Mouse (Mus musculus) liver (tissue): ENCODE data around the gene Gm4952.

Experiments
- DNase-seq: peaks from one replicate; pipeline ENCODE4 v3.0.0-alpha.2; 2020; ENCODE audit warnings: mixed read lengths

Gene Gm4952

DNA sequence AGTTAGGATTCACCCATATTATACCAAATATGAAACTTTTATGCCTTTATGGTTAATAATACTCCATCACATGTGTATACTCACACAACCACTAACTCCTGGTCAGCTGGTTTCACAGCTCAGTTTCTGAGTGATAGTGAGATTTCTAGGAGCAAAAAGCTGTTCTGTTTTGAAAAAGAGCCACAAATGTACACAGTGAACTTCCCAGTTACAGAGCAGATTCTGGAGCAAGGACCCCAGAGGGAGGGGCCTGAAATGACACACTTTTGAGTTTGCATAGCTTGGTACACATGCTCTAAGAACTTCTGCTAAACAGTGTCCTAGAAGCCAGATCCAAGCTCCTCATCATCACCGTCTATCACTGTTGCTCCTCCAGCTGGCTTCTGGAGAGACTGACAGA lies at the start of gene Gm4952:
Gm4952 (plus strand) TSS at position 301 of the 400 bp plus-strand sequence.
- DNase-seq: no peak

DNA sequence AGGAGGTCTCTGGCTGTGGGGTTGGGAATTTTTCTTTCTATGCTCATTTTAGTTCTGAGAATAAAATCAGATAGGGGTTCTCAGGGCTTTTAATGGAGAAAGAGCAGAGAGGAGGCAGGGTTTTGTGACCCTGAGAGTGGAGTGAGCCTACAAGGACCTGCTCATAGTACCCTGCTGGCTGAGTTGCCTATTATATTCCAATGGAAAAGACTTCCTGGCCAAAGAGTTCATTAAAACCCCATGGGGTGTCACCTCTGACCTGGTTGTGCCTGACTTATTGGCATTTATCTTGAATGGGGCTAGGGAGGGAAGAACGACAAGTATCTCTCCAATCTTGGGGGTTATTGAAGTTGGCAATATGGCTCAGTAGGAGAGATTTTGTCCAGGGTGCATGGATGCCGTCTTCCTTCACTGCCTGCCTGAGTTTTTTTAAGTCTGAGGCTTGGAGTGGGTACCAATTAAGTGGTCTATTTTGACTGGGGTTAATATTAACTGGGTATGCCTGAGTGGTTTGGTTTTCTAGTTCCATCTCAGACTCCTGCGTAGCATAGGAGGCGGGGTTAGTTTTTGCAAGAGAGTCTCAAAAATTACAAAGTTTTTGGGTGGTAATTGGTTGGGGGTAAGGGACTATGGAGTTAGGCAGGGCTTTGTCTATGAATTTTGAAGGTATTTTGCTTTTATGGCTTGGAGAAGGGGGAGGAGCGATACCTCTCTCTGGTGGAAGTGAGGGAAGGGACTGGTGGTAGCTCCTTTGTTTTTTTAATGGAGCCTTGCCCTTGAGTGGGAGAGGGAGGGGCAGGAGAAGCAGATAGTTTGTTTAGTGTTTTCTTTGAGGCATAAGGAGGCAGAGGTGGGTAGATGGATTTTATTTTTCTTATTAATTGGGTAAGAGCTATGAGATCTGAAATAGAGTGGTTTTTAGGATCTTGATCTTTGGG lies 49.5 kb upstream of the Gm4952 start:
- no peak for DNase-seq

DNA sequence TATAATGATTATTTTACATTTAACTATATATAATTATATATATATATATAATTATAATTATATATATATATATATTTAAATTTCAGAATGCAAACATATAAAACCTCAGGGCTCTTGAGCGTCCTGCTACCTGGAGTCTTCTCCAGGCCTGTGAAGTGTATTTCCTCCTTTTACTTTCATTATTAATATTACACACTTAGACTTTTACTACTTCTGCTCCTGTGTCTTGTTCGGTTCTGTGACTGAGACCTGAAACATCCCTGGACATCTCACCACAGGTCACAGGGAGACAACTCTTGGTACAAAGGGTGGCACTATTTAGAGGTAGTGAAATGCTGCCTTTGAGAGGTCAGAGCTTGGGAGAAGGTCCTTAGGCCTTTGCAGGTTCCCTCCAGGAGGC lies 43.5 kb upstream of the Gm4952 start:
- DNase-seq: no peak

DNA sequence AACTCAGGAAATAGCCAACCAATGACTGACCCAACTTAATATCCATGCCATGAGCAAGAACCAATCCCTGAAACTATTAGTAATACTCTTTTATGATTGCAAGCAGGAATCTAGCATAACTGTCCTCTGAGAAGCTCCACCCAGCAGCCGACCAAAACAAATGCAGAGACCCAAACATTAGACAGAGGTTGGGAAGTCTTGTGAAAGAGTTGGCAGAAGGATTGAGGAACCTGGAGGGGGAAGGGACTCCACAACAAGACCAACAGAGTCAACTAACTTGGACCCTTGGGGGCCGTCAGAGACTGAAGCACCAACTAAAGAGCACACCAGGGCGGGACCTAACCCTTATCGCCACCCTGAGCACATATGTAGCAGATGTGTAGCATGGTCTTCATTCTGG lies 41.6 kb upstream of the Gm4952 start:
- no peak for DNase-seq

DNA sequence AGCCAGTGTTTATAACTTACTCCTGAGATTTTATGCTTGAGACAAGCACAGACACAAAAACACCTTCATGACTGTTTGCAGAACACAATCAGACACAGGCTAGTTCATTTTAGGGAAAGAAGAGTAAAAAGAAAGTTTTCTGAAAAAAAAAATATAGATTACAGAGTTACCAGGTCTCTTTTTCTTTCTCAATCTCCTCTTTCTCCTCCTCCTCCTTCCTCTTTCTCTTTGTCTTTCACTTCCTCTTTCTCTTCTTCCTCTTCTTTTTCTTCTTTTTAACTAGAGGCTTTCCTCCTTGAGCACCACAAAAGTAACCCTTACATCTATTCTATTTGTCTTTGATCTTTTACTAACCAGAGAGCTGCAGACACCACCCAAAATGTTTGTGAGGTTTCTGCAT lies 35.6 kb upstream of the Gm4952 start:
- DNase-seq: no peak

DNA sequence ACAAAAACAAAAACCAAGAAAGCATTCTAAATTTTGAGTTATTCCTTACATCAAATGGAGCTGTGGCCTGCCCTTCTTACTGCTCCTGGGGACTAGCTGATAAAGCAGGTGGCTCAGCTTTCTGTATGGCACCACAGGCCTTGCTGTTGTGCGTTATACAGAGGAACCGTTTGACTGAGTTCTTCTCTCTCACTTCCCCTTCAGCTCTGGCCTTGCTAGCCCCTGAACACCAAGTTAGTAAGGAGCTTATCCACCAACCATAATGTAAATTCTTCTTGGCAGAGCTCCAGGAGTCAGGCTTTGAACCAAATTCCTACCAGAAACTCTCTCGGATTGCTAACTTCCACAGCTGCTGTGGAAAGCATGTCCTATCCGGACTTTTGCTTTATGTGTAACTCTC lies 32.8 kb upstream of the Gm4952 start:
- no peak for DNase-seq

DNA sequence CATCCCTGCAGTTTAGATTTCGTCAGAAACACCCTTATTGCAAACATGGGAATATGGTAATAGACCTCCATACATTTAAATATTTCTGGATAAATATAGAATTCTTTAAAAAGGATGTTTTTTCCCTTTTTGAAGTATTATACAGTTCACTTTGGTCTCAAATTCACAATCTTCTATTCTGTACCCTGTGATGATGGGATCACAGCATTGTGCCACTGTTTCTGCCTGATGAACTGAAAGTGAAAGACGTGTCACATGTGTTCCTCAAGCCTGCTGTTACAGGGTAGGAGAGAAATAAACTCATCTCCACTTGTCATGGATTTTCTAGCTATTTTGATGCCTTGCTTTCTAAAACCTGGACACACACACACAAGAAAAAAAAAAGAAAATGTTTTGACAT lies 28.9 kb upstream of the Gm4952 start:
- DNase-seq: no peak

DNA sequence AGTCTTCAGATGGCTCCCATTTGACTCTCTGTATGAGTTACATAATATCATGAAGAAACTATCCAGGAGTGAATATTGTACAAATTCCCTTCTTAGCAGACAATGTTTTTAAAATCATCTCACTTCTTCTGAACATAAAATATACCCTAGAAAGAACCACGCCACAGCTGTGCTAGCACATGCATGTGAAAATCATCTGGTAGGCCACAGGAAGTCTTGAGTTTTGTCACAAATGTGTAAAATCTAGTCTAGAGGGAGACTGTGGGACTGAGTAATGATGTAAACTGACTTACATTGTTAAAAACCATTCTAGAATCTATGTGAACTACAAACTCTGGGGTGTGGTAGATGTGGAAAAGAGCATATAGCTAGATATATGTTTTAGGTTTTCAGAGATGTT lies 28.1 kb upstream of the Gm4952 start:
- no peak for DNase-seq

DNA sequence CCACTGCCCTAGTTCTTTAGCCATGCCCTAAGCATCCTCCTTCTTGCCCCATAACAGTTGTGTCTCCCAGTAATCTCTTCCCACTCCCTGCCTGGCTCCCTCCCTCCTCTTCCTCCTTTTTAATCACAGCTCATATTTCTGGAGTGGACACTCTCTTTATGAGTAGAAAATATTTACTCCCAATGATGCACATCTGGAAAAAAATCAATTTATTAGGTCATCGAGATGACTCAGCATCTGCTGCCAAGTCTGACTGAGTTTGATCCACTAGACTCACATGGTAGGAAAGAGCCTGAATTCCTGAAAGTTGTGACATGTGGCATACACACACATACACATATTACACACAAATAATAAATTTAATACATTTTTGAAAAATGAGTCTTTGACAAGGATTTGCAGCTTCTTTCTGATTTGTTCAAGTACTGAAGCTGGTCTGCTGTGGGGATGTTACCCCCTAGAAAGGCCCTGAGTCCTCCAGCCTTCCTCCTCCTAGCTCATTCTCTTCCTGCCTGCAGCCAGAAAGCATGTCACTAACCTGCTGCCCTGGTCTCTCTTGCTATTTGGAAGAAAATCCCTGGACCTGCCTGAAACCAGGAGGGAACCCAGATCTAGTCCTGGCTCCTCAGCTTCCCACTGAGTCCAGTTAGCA lies 27.0 kb upstream of the Gm4952 start:
- DNase-seq: no peak

DNA sequence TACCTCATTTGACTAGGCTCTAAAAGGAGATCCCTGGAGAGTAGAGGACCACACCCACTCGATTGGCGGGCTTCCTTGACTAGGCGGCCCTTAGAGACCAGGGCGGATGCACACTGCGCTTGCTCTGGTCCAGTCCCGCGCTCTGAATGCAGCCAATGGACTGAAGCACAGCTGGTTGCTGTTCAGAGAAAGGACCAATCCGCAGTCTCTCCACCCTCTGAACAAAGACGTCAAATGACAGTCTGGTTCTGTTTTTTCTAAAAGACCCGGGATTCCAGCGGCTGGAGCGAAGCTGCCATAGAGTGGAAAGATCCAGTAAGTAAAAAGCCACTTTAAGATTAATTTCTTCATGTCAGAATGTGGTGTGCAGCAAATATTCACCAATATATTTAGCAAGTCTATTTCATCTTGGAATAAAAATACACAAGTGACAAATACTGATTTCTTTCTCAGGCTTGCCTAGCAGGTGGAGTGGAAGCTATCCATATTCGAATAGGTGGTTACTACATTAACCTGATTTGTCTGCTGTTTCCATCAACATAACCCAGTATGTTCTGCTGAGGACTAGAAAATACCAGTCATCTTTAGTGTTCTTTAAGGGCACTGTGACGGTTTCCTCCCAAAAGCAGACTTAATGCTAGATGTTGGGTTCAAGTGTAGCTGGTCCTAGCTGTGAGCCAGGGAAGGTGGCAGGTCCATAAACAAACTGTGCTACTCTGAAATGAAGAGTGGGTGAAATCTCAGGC lies 26.3 kb upstream of the Gm4952 start:
- DNase-seq: peak; percentile 94

DNA sequence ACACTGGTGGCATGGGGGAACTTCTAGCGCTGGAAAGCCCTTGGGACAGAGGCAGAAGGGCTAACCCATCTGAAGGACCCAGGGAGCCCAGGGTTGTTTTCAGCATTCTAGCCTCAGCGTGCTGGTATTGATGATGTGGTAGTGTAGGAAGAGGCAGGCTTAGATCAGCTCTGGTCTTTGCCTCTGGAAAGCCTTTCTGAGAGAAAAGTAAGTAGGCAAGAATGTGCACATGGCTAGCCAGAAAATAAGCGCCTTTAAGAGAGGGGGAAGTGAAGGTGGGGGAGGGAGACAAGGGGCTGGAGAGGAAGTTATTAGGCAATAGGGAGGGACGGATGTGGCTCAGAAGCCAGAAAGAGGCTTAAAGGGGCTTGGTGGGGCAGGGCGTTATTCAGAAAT lies 25.8 kb upstream of the Gm4952 start:
- DNase-seq: peak; percentile 36

DNA sequence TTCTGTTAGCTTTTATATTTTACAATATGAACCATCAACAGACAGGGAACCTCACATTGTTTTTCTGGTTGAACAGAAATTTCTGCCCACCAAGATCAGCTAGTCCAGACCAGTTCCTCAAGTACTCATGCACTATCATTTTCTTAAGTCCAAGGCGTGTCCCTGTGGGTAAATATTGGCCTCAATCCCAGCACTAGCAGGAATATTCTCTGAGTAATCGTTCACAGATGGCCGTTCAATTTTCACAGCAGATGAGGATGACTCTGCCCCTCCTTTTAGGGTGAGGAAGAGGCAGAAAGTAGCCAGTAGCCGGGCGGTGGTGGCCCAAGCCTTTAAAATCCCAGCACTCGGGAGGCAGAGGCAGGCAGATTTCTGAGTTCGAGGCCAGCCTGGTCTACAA lies 24.7 kb upstream of the Gm4952 start:
- DNase-seq: no peak

DNA sequence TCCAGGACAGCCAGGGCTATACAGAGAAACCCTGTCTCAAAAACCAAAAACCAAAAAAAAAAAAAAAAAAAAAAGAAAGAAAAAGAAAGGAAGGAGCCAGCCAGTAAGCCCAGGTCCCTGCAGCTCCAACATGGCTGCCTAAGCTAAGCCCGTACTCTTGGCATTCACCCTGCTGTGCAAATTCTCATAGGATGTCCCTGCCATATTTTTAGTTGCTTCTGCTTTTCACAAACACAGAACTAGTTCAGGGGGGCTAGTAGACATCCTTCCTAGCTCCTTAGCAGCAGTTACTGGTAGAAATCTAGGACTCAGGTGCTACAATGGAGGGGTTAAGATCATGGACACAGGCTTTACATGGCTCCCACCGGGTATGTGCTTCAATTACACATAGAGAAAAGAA lies 24.3 kb upstream of the Gm4952 start:
- DNase-seq: no peak

DNA sequence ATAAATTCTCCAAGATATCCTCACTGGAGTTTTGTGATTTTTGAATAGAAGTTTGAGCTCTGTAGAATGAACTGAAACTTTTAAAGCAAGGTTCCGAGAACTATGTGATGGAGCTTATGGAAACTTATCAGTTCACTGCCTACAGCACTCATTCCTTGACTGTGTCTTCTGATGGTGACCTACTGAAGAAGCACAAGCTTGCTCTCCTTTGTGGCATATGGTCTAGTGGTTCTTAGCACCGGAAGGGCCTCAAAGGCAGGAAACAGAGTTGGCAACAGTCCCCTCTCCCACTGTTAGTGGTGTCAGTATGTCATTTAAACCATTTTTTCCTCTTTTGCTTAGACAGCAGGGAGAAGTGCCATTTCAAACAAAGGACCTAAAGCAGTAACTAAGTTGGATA lies 23.1 kb upstream of the Gm4952 start:
- DNase-seq: no peak

DNA sequence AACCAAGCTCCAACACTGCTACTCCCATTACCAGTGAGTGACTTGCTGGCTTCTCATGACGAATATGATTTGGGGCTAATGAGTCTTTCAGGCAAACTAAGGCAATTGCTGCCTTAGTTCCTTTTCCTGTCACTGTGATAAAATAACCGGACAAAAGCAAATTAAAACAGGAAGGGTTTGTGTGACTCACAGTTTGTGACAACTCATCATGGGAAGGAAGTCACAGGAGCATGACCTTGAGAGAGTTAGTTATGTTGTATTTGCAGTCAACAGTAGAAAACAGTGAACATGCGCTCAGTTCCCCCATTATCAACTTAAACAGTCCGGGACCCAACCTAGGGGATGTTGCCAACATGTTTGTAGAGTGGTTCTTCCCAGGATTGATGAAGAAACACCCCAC lies 14.5 kb upstream of the Gm4952 start:
- DNase-seq: no peak

DNA sequence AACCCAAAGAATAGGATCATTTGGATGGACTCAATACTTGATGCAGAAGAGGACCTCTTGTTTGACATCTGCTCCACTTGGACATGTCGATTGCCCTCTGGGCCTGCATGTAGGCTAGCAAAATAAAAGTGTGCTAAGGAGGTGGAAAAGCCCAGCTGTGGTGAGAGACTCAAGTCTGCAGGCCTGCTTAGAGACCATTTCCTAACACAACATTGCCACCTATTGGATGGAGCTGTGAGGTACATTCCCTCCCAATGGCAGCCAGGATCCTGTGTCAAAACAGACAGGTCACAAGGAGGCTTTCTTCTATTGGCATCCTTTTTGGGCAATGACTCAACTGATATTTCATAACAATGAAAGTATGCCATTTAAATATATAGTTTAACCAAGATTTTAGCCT lies 7.9 kb upstream of the Gm4952 start:
- peak; percentile 40 for DNase-seq

DNA sequence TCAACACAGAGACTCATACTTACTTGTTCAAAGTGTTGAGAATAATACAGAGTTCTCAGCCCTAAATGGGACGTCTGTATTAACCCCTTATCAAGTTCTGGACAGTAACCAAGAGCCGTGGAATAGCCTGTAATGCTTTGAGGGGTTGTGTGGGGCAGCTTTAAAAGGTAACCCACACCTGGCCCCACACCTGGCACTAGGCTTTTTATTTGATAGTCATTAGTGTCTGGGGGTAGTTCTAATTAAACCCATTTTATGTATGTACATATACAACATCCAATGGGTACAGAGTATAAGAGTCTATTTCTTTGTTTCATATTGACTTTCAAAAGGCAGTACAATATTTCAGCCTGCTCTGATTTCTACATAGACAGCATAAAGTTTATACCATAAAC lies 4.6 kb upstream of the Gm4952 start:
- no peak for DNase-seq

DNA sequence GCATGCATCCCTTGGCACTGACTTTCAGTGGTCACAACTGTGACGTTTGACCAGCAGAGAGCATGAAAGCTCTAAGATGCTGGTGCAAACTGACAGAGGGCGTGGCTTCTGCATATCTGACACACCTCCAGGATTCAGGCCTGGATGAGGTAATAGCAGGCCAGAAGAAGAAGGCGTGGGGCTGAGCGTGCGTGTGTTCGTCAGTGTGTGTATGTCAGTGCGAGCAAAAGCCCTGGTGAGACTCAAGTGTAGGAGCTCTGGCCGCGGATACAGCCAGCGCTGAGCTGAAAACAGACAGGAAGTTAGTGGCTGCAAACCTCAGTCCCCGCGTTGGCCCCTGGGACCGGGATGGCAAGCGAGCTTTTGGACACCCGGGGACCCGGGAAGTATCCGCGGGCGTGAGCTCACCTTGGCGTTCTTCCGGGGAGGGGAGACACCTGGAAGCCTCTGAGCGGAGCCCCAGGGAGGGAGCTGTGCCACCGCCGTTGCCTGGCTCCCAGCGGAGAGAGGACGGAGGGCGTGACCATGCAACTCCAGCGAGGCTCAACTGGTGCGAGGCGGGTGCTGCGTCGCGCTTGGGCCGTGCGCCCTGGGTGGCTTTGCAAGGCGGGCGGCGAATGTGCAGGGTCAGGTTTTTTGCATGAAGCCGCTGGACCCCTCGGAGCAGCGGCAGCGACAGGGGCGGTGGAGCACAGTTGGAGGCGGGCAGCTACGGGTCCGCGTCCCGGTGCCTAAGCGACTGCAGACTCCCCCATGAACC lies 4.1 kb upstream of the Gm4952 start:
- peak; percentile 61 for DNase-seq

DNA sequence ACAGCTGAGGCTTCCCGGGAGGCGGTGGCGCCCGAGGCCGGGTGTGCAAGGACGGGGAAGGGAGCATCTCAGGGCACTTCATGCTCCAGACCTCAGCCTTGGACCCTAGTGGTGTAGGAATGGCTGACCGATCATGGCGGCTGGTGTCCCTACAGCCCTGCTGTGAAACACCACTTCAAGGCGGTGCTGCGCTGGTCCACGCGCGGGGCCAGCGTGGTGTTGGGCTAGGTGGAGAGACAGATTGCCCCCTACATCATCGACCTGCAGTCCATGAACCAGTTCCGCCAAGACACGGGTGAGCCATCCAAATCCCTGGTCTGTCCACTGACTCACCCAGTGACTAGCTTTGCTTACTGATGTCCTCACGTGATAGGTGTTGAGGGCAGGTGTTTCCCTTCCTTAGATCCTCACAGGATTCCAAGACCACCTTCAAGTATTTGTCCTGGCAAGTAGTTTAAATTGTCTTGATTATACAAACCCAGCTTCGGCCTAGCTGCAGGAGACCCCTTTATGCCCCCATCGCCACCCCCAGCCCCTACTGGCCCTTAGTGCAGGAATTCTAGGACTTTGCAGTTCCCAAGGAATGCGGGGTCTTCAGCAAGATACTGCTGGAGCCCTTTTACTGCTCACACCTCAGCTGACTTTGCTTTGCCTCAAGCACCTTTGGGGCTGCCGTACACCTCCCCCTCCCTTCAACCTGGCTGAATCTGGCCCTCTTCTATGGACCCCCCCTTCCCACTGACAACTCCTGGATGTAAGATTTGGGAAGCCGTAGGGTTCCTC lies 3.3 kb upstream of the Gm4952 start:
- DNase-seq: no peak

DNA sequence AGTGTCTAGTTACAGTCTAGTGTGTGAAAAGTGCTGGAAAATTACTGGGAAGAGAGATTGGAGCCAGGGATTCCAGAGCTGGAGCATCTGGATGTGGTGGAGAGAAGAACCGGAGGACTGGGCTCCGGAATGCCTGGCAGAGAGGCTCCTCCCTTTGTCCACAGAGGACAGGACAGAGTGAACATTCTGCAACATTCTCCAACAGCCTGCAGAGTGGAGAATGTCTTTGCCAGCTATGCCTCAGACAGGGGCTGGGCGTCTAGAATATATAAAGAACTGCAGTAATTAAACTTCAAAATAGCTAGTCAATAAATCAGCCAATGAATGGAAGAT lies 2.7 kb upstream of the Gm4952 start:
- no peak for DNase-seq

DNA sequence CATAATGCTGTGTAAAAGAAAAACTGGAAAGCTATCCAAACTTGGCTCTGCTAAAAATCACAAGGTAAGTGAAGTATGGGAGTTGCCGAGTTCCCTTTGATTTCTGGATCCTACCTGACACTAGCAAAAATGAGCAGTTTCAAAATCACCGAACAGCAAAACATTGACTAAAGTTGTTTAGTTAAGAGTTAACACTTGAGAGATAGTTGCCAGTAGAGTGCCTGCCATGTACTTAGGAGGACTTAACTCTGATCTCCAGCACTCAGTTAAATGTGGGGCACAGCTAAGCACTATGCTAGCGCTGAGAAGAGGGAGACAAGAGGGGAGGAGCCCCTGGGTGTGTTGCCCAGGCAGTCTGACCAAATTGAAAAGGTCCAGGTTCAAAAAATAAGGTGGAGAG lies 1.1 kb upstream of the Gm4952 start:
- DNase-seq: no peak
